Mouse (Mus musculus) mouse trophoblast stem cell (cell line): ENCODE data around the gene Kcnq2.

Source experiments
- in situ Hi-C, 2 experiments: fragments of 300-500 bp; cut with MseI, MboI; formaldehyde crosslinking; loops; 2 replicates in 1 of 2; 3 replicates in 1 of 2; pipeline ENCODE4 v1.15.1; 2025

The Kcnq2 gene

DNA sequence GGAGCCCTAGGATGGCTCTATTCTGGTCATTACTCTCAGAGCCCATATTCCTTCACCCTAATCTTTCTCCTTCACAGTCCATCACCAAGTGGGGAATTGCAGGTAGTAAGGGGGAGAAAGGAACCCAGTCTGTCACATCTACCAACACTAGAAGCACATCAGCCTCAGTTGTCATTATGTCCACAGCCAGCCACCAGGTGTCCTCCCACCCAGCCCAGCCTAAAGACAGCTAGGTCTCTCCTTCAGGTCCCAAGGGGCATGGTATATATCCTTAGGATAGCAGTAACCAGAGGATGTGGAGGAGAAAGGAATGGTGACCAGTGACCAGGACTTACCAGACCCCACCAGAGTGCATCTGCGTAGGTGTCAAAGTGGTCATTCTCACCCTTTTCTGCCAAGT, 23.4 kb downstream of the Kcnq2 start:
- in situ Hi-C loops, result loop anchor here in 1 of 2 experiments (25.0 kb wide), 1 partner anchor 724 kb away; no protein-coding TSS in a partner anchor

DNA sequence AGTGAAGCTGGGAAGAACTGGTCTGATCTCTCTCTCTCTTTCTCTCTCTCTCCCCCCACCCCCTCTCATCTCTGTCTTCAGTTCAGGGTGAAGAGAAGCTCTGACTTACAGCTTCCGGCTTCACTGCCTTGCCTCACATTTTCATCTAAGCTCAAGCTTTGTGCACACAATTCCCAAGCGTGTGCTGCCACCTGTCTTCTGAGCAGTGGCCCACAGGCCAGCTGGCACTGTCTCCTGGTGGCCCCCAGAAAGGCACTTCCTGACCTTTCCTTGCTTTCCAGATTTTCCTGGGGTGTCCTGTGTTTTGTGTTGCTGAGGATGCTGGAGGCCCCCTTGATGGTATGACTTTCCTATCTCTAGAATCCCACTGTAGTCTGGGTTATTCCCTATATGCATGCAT, 31.0 kb downstream of the Kcnq2 start:
- in situ Hi-C loops, result loop anchor here in 1 of 2 experiments (25.0 kb wide), 1 partner anchor 717 kb away; no protein-coding TSS in a partner anchor

DNA sequence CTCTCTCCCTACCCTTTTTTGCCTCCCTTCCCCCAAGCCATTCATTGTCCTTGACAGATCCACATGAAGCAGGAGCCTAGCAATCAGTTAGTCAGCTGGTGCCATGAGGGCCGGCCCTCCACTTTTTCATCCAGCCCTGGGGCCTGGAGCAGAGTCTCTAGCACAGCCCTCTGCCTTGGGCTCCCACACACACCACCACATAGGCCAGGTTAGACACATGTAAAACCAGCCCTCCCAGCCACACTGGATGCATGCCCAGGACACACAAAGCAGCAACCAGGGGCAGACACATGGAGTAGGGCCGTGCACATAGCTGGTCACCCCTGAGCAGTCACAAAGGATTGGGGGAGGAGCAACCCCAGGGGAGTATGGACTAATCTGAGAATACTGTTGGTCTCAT, 32.9 kb downstream of the Kcnq2 start:
- in situ Hi-C loops, result loop anchor here in 1 of 2 experiments (25.0 kb wide), 1 partner anchor 715 kb away; no protein-coding TSS in a partner anchor

DNA sequence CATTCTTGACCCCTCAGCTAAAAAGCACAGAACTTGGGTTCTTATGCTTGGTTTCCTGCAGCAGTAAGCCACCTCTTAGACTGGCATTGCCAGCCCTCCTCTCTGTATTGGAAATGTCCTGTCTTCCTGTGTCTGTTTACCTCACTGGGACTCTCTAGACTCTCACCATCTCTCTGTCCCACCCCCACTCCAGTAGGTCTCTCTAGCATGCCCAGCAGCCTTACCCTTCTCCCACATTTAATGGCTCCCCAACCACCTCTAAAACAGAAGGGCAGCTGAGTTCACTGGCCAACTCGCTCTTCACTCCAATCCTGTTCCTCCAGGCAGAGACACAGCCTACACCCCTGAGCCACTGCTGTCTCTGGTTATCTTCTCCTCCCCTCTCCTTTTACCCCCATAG, 33.5 kb downstream of the Kcnq2 start:
- in situ Hi-C loops, result loop anchor here in 1 of 2 experiments (25.0 kb wide), 1 partner anchor 714 kb away; no protein-coding TSS in a partner anchor

DNA sequence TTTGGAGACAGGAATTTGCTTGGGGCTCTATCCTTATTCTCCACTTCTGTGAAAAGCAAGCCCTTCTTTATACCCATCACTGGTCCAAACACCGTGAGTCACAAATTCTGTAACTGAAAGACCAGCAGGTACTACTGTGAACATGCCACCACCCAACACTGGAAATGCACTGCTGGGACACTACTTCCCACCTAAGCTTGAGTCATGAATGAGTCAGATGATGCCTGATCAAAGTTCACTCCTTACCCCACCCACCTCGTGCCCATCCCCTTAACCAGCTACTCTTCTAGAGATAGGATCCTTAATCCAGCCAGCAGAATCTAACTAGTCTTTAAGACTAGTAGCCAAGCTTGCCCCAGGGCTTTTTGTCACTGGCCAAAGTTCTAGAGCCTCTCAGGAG, 35.0 kb downstream of the Kcnq2 start:
- in situ Hi-C loops, result loop anchor here in 1 of 2 experiments (25.0 kb wide), 1 partner anchor 713 kb away; no protein-coding TSS in a partner anchor

DNA sequence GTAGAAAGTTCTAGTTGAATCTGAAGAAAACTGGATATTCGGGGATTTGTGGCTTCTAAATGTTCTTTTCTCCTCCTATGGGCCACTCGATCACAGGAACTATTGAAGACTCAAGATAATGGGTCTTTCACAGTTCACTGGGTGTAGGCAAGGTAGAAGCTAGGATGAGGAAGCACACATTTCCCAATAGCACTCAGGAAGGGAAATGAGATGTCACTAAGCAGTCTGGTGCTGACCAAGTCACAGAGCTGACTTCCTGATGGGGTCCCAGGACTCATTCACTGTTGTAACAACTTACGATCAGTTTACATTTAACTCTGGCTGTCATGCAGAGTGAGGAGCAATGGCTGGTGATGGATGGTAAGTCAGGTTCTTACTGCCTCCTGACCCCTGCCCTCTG, 45.0 kb downstream of the Kcnq2 start:
- in situ Hi-C loops, result no loop called here

DNA sequence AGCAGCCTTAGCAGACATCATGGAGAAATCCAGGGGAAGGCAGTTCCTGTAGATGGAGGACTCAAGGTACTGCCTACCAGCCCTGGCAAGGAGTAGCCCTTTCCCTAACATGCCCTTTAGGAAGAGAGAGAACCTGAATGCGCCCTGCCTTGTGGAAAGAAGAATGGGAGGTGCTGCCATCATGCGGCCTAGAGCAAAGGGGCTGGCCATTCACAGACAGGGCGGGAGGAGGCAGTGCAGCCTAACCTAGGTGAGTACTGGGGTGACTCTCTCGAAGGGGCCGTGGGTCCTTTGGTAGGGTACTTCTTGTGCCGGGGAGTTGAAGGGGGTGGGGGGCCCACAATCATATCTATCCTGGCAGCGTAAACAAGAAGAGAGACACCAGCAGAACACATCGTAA, 50.1 kb downstream of the Kcnq2 start:
- in situ Hi-C loops, result no loop called here

DNA sequence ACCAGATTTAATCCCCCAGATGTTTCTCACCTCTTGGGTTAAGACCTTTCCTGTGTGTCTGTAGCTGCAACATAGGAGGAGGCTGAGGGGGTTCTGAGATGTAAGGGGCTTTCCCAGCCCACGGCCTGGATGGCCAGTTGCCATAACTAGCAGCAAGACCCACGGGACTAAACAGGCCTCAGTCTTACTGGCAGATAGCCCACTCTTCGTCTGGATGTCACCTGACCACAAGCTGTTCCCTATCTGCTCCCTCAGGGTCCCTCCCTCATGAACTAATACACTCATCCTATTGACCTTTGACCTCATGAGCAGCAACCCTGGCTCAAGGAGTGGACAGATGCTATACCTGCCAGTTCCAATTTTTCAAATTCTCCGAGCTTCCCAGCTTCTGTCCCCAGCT, 51.2 kb downstream of the Kcnq2 start:
- in situ Hi-C loops, result no loop called here

DNA sequence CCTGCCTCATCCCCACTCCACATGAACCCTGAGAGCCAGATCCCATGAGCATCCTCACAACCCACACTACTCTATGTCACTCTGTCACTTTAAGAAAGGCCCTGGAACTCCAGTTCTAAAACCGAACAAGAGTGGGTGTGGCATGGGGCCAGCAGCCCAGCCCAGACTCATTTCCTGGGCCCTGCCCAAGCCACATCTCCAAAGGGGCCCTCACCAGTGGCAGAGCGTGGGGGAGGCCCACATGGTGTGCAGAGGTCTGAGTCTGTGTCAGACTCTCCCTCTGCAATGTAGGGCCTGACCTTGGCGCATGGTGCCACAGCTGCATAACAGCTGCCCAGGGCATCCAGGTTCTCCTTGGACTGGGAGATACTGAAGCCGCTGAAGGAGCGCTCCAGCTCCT, 54.2 kb downstream of the Kcnq2 start:
- in situ Hi-C loops, result no loop called here

DNA sequence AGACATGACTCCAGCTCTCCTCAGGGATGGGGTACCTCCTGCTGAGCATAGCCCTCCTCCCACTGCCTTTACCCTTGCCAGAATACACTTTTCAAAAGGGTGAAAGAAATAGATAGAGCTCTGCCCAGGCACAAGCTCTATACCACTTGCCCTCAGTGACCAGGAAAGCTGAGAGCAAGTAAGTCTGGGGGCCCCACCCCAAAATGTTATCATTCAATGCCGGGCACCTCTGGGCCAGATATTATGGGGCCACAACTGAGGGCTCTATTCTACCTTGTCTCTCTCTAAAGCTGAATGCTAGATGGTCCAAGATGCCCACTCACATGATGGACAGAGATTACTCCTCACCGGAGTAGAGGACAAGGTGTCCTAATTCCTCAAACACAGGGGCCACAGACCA, 55.6 kb downstream of the Kcnq2 start:
- in situ Hi-C loops, result no loop called here

DNA sequence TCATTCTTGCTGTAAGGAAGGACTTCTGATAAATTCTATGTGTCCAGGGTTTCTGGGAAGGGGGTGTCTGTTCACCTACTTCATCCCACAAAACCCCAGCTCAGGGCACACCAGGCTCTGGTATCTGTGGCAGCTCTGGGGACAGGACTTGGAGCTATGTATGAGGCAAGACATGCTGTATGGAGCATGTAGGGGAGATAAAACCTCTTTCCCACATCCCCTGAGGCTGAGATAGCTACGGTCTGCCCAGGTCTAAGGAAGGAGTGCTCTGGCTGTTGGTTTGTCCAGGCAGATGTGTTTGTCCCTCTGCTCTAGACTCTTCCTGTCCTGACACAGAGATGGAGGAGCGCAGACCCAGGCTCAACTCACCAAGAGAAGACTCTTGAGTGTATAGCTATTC, 56.2 kb downstream of the Kcnq2 start:
- in situ Hi-C loops, result no loop called here

DNA sequence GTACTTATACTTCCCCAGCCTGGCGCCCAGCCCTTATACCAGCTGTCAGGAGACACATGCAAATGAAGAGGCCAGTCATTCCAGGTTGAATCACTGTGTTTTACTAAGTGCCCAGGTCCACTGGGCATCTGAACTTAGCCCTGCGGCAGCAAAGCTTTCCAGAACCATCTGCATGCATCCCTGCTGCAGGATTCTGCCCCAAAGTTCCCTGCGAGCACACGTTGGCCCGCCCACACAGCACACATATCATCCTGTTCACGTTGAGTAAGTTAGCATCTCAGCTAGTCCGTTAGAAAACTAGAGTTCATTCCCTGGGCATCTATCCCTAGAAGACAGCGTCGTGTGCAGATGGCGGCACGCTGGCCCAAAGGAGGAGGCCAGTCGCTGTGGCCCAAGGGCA, 59.6 kb downstream of the Kcnq2 start:
- in situ Hi-C loops, result no loop called here

DNA sequence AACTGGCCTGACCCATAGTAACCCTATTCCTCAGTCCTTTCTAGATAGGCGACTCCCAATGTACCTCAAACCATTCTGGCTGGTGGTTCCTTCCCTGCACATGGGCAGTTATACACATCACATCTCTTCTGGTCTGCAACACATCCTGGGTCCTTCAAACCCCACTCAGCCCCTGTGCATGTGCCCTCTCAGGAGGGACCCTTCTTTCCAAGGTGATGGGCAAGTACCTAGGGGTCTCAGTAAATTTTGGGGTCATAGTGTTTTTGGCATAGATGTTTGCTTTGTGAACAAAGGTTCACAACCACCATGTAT, 62.7 kb downstream of the Kcnq2 start:
- in situ Hi-C loops, result no loop called here

DNA sequence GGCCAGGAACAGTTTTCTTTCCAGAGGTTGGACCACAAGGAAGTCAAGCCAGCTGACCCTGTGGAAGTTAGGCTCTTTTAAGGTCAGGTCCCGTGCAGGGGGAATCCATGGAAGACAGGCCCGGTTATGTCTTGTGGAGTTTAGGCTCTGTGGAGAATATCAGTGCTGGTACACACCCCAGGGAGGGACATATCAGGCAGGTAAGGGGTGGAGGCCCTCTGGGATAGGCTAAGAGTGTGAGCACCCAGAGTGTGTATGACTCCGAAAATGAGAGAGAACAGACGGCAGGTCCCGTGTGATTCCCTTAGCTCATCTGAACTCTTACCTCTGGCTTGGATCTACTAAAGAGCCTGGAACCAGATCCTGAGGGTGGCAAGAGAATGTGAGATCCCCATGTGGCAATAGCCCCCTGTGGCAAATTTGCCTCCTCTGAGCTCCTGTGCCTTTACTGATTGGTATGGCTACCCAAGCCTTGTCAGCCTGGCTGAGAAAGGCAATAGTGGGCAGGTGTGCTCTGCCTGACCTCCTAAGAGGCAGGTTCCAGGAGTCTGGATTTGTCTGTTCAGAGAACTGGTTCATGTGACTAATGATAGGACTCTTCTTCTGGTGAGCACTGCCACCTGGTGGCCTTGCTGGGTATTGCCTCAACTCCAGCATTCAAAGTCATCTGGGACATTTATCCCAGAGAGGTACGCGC, 63.2 kb downstream of the Kcnq2 start:
- in situ Hi-C loops, result no loop called here

DNA sequence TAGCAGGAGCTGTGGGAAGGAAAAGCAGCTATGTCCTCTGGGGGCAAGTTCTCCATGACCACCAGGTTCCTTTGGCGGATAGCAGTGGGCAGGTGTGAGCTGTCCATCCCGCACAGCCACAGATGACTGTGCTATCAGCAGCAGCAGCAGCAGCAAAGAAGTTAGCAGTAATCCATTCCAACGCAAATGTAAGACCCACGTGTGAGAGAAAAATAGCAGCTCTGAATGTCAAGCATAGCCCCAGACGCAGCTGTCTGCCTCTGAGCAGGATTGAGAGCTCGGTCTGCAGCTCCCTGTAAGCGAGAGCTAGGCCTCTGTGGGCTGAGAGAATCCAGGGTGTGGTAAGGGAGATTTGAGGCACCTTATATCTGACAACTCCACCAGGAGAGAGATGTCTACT, 65.0 kb downstream of the Kcnq2 start:
- in situ Hi-C loops, result no loop called here

DNA sequence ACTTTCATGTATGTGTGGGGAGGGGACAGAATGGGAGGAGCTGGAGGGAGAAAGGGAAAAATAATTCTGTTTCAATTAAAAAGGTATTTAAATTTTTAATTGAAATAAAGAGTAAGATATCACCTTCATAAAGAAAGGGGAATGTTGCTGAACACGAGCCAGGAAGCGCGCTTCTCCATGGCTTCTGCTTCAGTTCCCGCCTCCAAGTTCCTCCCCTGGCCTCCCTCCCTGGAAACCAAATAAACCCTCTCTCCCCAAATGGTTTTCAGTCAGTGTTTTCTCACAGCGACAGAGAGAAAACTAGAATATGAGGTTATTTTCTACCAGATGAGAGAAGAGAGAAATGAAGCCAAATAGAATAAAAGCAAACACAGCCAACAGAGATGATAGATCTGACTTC, 66.6 kb downstream of the Kcnq2 start:
- in situ Hi-C loops, result no loop called here

DNA sequence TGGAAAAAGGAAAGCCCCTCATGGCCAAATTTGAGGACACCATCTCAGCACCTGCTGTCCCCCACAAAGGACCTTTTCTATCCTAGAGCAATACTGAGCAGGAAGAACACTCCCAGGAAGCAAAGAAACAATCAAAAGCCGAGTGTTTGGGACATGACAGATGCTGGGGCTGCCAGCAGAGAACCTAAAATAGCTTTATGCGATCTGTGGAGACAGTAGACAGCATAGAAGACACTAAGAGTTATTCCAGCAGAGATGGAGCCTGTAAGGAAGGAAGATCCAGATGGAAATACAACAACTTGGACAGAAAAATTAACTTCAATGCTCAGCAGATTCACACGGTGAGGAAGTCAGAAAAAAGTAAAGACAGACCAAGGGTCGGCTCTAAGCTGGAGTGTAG, 69.3 kb downstream of the Kcnq2 start:
- in situ Hi-C loops, result no loop called here

DNA sequence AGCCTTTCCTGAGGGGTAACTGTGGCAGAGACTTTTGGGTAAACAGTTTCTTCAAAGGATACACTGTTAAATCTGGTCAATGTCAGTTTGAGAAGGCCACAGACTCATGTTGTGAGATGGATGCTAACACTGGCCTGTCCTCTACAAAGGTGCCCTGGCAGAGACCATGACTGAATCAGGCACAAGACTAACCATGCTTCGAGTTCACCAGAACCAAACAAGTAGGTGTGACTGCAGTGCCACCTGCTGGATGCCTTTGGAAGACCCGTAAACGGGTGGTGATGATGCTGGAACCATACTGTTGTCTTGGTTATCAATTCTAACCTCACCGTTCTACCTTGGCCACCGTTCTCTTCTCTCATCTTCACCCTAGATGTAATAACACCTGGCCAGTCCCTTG, 75.0 kb downstream of the Kcnq2 start:
- in situ Hi-C loops, result loop anchor here (5.0 kb wide), 2 partner anchors 58 to 68 kb away; no protein-coding TSS in a partner anchor

DNA sequence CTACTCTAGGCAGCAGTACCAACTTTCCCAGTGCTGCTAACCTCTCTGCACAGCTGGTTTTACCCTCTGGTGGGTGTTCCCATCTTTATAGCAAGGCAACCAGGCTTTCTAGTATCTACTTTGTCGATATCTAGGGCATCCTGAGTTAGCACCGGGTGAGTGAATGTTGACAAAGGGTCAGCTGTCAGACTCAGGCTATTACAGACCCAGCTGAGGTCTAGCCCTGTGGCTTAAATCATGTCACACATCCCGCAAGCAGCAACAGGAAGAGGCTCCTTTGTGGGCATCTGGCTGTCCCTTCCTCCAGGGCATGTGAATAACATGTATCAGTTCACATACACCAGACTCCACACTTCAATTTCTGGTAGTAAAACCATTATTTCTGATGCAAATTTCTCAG, 76.9 kb downstream of the Kcnq2 start:
- in situ Hi-C loops, result no loop called here

DNA sequence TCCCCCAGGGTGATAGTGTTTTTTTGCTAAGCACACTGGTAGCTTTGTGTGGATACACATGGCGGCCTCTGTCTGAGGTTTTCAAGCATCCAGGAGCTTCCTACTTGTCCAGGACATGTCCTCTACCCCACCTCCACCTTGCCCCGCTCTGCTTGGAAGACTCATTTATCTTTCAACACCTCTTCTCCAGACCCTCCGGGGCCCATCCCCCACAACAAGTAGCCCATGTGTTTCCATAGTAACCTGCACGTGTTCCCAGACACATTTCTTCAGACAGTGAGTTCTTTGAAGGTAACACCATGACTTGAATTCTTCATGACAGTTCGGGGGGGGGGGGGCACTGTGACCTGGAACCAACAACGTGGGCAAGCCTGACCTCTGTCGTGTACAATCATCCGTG, 77.8 kb downstream of the Kcnq2 start:
- in situ Hi-C loops, result no loop called here

DNA sequence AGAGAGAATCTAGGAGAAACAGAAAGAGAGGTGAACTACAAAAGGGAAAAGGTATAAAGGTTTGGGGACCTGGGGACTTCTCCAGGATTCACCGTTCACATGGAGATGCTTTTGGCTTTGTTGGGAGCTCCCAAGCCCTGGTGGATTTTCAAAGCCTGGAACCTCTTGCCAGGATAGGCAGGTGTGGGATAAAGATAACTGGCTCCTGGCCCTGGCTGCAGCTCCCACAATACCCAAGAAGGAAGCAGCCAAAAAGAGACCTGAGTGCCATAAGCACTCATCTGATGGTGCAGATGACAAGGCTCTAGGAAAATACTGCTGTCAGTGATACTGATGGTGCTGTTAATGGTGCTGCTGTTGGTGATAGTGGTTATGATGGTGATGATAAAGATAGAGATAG, 82.9 kb downstream of the Kcnq2 start:
- in situ Hi-C loops, result no loop called here

DNA sequence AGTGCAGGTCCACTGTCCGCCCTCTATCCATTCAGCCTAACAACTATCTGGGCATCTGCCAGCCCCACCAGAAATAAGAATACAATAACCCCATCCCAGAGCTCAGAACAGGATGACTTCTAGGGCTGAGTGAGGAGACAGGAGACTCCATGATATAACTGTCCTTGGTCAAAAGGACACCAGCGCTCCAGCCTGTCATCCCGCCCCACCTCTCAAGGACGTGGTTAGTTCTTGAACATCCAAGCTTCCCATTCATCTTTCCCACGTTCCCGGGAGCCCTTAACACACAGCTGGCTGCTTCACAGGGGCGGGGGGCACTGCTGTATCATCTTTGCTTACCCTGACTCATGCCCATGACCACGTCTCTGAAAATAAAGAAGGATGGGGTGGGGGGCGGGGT, 86.1 kb downstream of the Kcnq2 start:
- in situ Hi-C loops, result no loop called here

DNA sequence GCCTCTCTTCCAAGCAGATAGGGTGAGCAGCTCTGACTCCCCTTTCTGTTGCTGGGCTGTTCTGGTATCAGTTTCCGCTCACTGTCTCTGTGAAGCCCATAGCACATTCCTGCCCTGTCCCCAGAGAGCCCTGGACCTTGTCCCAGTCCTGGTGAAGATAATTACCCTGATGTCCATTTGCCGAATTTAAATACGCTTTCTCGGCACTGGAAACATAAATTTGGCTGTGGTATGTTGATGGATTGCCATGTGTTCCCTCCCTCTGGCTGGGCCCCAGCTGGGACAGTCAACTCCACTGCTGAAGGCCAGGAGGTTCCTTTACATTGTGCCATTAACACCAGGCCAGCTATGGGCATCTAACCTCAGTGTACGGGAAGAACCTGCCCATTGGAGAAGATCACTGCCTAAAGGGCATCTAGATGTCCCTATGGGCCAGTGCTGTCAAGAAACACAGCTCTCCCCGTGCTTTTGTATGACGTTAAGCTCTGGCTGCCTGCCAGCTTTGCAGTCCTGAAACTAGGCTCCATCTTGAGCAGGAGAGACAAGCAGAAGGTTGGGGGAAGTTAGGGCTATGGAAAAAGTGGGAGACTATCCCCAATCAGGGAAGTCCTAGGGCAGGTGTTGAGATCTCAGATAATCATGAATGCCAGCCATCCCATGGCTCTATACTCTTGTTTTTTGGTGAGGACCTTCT, 86.7 kb downstream of the Kcnq2 start:
- in situ Hi-C loops, result no loop called here
